Mouse (Mus musculus) hindbrain, postnatal 0 days (tissue): ENCODE data around the gene Arfip2. TPM values are rescaled to one million over a fixed set of nuclear protein-coding genes. Genes with fewer than 3 reads are reported as not detected.

Source experiments
- ATAC-seq: fragments of 200-750 bp; cut with Nextera tagmentation; 2 replicates; pipeline ENCODE4 v1.8.0; 2017; ENCODE audit warnings: mild to moderate bottlenecking, moderate TSS enrichment, moderate library complexity
- DNase-seq: peaks from one replicate; pipeline ENCODE4 v3.0.0-alpha.2; 2015; ENCODE audit warnings: low spot score
- H3K27ac ChIP-seq: fragments of 300-500 bp; sonication (generic); 2 replicates; pipeline ENCODE4 v1.5.1; 2014; ENCODE audit warnings: mild to moderate bottlenecking
- H3K27me3 ChIP-seq: fragments of 300-500 bp; sonication (generic); 2 replicates; pipeline ENCODE4 v1.6.1; 2014; ENCODE audit warnings: low read length, mixed read lengths; ENCODE audit not compliant: insufficient read depth
- H3K36me3 ChIP-seq: fragments of 300-500 bp; sonication (generic); 2 replicates; pipeline ENCODE4 v1.6.1; 2014; ENCODE audit warnings: low read length, mixed read lengths; ENCODE audit not compliant: insufficient read depth
- H3K4me1 ChIP-seq: fragments of 300-500 bp; sonication (generic); 2 replicates; pipeline ENCODE4 v1.6.1; 2014; ENCODE audit warnings: antibody characterized with exemption, low read length, mixed read lengths; ENCODE audit not compliant: insufficient read depth
- H3K4me2 ChIP-seq: fragments of 300-500 bp; sonication (generic); 2 replicates; pipeline ENCODE4 v1.6.1; 2014; ENCODE audit warnings: low read depth, mild to moderate bottlenecking, low read length, moderate library complexity, mixed read lengths
- H3K4me3 ChIP-seq: fragments of 300-500 bp; sonication (generic); 2 replicates; pipeline ENCODE4 v1.5.1; 2014; ENCODE audit warnings: low read length
- H3K9ac ChIP-seq: fragments of 300-500 bp; sonication (generic); replicated peaks from 2 replicates; pipeline ENCODE4 v1.6.1; 2014; ENCODE audit warnings: mild to moderate bottlenecking, low read length, moderate library complexity, mixed read lengths
- H3K9me3 ChIP-seq: fragments of 300-500 bp; sonication (generic); 2 replicates; pipeline ENCODE4 v1.6.1; 2016; ENCODE audit warnings: low read length, mixed read lengths
- CTCF ChIP-seq: IDR thresholded peaks from 2 replicates; pipeline ENCODE4 v1.5.1; 2016; ENCODE audit warnings: antibody characterized with exemption, control low read depth, low read depth
- WGBS: fragments of 180-500 bp; shearing (Covaris S2); extraction: QIAGEN DNeasy Blood & Tissue Kit; methylation state at CpG from one replicate; pipeline ENCODE4 v1.1.7; 2014; 5-methylcytosine and 5-hydroxymethylcytosine counted together
- polyA plus RNA-seq: library from polyadenylated mRNA; unstranded; fragments of >200 nt; fragmentation: Nextera tagmentation; extraction: Ambion mirVana; gene quantifications from 2 replicates; pipeline ENCODE4 v1.2.1, GENCODE M21; 2015
- total RNA-seq: library from RNA; depleted of rRNA; stranded (reverse); fragments of >200 nt; gene quantifications from 2 replicates; pipeline ENCODE4 v1.2.3, GENCODE M21; 2014; rRNA removed

Arfip2 gene
- total RNA-seq (67.5 and 103 TPM in 2 replicates), polyA plus RNA-seq (82.5 and 82.8 TPM in 2 replicates)

GRCm38 (mm10) chr7:105640233-105640893 lies at the start of gene Arfip2, which contains the start of gene Gm45799:
Gene Arfip2 (minus strand): TSS chr7:105640416.
Gene Gm45799 (plus strand): TSS chr7:105640552.
- Histone ChIP-seq H3K9me3 (no peaks in the 10 kb centered on the region), H3K4me1 (0 out of 2 replicates have a peak, but pooled peaks cover 7% of the 10 kb centered on the region), H3K4me2 (peak within 1 kb of the TSS; percentile 99), H3K9ac (peak within 1 kb of the TSS; percentile 70), H3K36me3 (peaks cover 25% of the 10 kb centered on the region), H3K27ac (peak within 1 kb of the TSS; percentile 89), H3K4me3 (peak within 1 kb of the TSS; percentile 56), H3K27me3 (no peaks in the 10 kb centered on the region)
- ATAC-seq: peak; percentile 96
- WGBS: 1% methylated on average over 45 of the region's 45 CpGs
- TF ChIP-seq CTCF: no peak
- peak; percentile 99 for DNase-seq

- Histone ChIP-seq H3K36me3 (no peaks in the 10 kb centered on the region), H3K4me3 (no peak overlapping the region), H3K4me1 (no peaks in the 10 kb centered on the region), H3K9ac (no peak overlapping the region), H3K27me3 (no peaks in the 10 kb centered on the region), H3K4me2 (0 out of 2 replicates have a peak overlapping the region, but pooled peaks have one; percentile 4), H3K27ac (no peak overlapping the region), H3K9me3 (no peaks in the 10 kb centered on the region)
- TF ChIP-seq CTCF: no peak
- WGBS: 17% methylated on average over 13 of the region's 13 CpGs
- DNase-seq (peak; percentile 15), ATAC-seq (peak; percentile 82)
Measured at GRCm38 (mm10) chr7:105685541-105686197, 45.5 kb upstream of the Arfip2 start.

DNA sequence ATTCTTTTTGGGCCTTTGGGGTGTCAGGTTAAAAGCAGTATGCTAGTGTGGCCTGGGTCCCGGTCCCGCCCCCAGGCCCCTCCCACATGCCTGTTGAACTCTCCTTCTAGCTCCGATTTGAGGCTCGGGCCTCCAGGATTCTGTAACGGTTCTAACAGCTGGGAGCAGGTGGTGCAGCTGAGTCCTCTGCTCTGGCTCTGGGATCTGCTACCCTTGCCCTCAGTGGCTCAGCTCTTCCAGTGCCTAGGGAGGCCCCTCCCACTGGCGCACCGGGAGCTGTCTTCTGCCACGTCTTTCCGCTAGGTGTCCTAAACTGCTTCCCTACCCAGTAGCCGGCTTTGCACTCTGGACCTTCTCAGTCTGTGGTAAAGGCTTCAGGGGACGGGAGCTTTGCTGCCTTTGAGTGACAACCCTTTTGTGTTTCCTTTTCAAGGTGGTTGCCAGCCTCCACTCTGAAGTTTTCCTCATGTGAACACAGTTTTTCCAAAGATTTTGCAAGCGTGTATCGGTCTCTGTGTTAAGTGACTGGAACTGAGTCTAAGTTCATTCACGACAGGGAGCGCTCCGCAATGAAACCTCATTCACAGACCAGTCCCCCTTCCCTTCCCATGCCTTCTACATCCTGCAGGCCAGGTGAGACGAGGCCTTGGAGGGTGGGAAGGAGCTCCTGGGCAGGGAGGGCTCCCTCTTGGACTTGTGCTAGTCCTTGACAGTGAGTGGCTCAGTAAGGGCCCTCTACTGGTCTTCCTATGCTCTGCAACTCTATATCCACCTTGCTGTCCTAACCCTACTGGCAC lies 10.6 kb upstream of the Arfip2 start, which contains the start of gene Dnhd1:
Gene Dnhd1 (plus strand): TSS at position 189 of the 797 bp plus-strand sequence.
- Histone ChIP-seq H3K27me3 (no peaks in the 10 kb centered on the region), H3K9ac (peak within 1 kb of the TSS; percentile 50), H3K9me3 (no peaks in the 10 kb centered on the region), H3K4me1 (0 out of 2 replicates have a peak, but pooled peaks cover 5% of the 10 kb centered on the region), H3K4me3 (peak within 1 kb of the TSS; percentile 36), H3K27ac (peak within 1 kb of the TSS; percentile 48), H3K4me2 (peak within 1 kb of the TSS; percentile 71), H3K36me3 (no peaks in the 10 kb centered on the region)
- peak; percentile 92 for ATAC-seq
- peak; percentile 70 for DNase-seq
- WGBS: 1% methylated on average over 17 of the region's 17 CpGs
- peak; percentile 60 for TF ChIP-seq CTCF

DNA sequence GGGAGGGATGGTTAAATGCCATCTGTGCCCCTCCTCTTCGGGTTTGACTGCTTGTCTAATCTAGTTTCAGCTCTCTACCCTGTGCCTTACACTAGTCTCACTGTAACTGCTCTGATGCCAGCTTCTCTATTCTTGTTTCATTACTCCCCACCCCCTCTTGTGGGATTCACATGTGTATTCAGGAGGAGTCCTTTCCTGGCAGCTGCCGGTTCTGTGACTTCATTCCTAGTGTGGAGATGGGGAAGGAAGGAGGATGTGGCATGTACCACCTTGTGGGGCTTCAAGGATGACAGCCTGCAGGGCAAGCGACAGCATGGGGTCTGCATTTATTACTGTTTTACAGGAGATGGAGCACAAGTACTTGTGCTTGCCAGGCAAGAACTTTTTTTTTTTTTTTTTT lies 1.7 kb upstream of the Arfip2 start:
- Histone ChIP-seq H3K4me2 (peak overlapping the region; percentile 99), H3K36me3 (peaks cover 12% of the 10 kb centered on the region), H3K9ac (peak overlapping the region; percentile 70), H3K9me3 (no peaks in the 10 kb centered on the region), H3K4me1 (0 out of 2 replicates have a peak, but pooled peaks cover 7% of the 10 kb centered on the region), H3K27ac (no peak overlapping the region), H3K27me3 (no peaks in the 10 kb centered on the region), H3K4me3 (no peak overlapping the region)
- DNase-seq: no peak
- no peak for TF ChIP-seq CTCF
- 75% methylated on average over 3 of the region's 3 CpGs for WGBS
- ATAC-seq: no peak

DNA sequence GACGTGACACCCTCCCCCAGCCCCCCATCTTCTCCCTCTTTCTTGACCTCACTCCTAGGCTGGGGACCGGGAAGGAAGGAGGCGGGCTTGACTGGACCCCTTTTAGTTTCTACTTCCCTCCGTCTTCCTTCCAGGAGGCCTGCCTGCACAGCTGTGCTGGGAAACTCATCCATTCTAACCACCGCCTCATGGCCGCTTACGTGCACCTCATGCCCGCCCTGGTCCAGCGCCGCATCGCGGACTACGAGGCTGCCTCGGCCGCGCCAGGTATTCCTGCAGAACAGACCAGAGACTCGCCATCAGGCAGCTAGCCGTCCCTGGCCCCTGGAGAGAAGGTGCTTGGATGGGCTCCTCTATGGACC lies 659 bp upstream of the Arfip2 start:
- Histone ChIP-seq H3K36me3 (peaks cover 23% of the 10 kb centered on the region), H3K27me3 (no peaks in the 10 kb centered on the region), H3K4me3 (peak overlapping the region; percentile 56), H3K9me3 (no peaks in the 10 kb centered on the region), H3K4me1 (0 out of 2 replicates have a peak, but pooled peaks cover 7% of the 10 kb centered on the region), H3K4me2 (peak overlapping the region; percentile 99), H3K27ac (peak overlapping the region; percentile 89), H3K9ac (peak overlapping the region; percentile 70)
- ATAC-seq (no peak), DNase-seq (peak; percentile 40)
- TF ChIP-seq CTCF: 0 out of 2 replicates have a peak, but pooled peaks have one; percentile 6
- WGBS: under 1% methylated on average over 18 of the region's 18 CpGs

DNA sequence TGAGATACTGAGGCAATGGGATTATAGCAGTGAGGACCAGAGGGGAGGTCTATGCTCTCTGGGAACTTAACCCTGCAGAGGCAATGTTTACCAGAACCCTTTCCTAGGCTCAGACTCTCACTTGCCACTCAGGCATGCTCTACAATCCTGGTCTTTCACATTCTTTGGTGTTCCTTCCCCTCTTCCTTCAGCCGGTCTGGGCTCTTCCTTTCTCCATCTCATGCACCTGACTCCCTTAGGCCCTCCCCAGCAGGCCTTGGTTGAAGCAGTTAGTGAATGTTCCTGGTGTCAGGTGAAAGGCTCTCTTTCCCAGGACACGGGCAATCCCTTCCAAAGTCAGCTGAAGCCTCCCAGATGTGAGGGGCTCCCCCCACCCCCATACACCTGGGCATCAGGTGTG lies 460 bp downstream of the Arfip2 start, which contains the start of gene Timm10b:
Gene Timm10b (plus strand): TSS at position 301 of the 400 bp plus-strand sequence.
- Histone ChIP-seq H3K36me3 (peaks cover 25% of the 10 kb centered on the region), H3K27me3 (no peaks in the 10 kb centered on the region)
- WGBS: 6% methylated on average over 2 of the region's 2 CpGs

More for the DNA sequence above, 460 bp downstream of the Arfip2 start, which contains the start of gene Timm10b:
- Histone ChIP-seq H3K4me1 (0 out of 2 replicates have a peak, but pooled peaks cover 7% of the 10 kb centered on the region), H3K27ac (peak within 1 kb of the TSS; percentile 89), H3K4me2 (peak within 1 kb of the TSS; percentile 99), H3K4me3 (peak within 1 kb of the TSS; percentile 56), H3K9me3 (no peaks in the 10 kb centered on the region), H3K9ac (peak within 1 kb of the TSS; percentile 70)
- ATAC-seq (no peak), DNase-seq (no peak)
- no peak for TF ChIP-seq CTCF
